Mouse (Mus musculus) midbrain, embryonic 12.5 days (tissue): ENCODE measurements at regions not wholly inside any gene's neighbourhood (a gene's known extent, or its start where the extent isn't known, plus 50 kb on each side); places are given as distances from the start of the nearest gene placed in this dataset.

Experiments
- ATAC-seq: fragments of 200-750 bp; cut with Nextera tagmentation; 2 replicates; pipeline ENCODE4 v1.8.0; 2017; ENCODE audit warnings: low read depth, moderate TSS enrichment, moderate library complexity; ENCODE audit not compliant: low FRiP score
- H3K27ac ChIP-seq: fragments of 300-500 bp; sonication (generic); replicated peaks from 2 replicates; pipeline ENCODE4 v1.5.1; 2016; ENCODE audit warnings: mild to moderate bottlenecking
- H3K27me3 ChIP-seq: fragments of 300-500 bp; sonication (generic); 2 replicates; pipeline ENCODE4 v1.6.1; 2016; ENCODE audit warnings: mild to moderate bottlenecking
- H3K36me3 ChIP-seq: fragments of 300-500 bp; sonication (generic); 2 replicates; pipeline ENCODE4 v1.6.1; 2016
- H3K4me1 ChIP-seq: fragments of 300-500 bp; sonication (generic); 2 replicates; pipeline ENCODE4 v1.6.1; 2016
- H3K4me2 ChIP-seq: fragments of 300-500 bp; sonication (generic); replicated peaks from 2 replicates; pipeline ENCODE4 v1.6.1; 2016; ENCODE audit warnings: mild to moderate bottlenecking, moderate library complexity
- H3K4me3 ChIP-seq: fragments of 300-500 bp; sonication (generic); 2 replicates; pipeline ENCODE4 v1.5.1; 2016; ENCODE audit warnings: mild to moderate bottlenecking
- H3K9ac ChIP-seq: fragments of 300-500 bp; sonication (generic); replicated peaks from 2 replicates; pipeline ENCODE4 v1.6.1; 2016; ENCODE audit warnings: mild to moderate bottlenecking, moderate library complexity
- H3K9me3 ChIP-seq: fragments of 300-500 bp; sonication (generic); 2 replicates; pipeline ENCODE4 v1.6.1; 2016; ENCODE audit warnings: mild to moderate bottlenecking
- WGBS: fragments of 180-500 bp; shearing (Covaris S2); methylation state at CpG from one replicate; pipeline ENCODE4 v1.1.7; 2016; 5-methylcytosine and 5-hydroxymethylcytosine counted together

DNA sequence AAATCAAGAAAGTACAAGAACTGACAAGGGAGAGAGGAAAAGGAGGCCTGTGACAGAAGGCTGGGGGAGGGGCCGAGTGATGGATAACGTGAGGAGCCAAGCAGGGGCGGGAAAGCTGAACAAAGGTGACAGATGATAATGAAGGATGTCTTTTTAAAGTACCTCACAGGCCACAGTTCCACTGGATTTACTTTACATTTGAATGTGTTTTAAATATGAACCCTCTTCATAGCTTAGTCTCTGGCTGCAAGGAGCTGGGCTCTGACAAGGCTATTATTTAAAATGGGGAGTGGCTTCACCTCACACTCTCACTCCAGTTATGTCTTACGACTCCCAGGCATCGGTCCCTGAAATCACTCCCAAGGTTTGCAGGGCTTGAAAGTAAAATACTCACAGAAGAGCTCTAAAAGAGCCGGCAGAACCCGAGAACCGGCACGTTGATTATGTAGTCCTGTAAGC lies 190.6 kb upstream of the Dnajc24 start:
- Histone ChIP-seq H3K4me1 (peaks cover 30% of the 10 kb centered on the region), H3K4me3 (peak overlapping the region; percentile 40), H3K27ac (peak overlapping the region; percentile 84), H3K27me3 (peaks cover 9% of the 10 kb centered on the region), H3K4me2 (peak overlapping the region; percentile 71), H3K36me3 (no peaks in the 10 kb centered on the region), H3K9ac (peak overlapping the region; percentile 35), H3K9me3 (no peaks in the 10 kb centered on the region)
- under 1% methylated on average over 9 of the region's 9 CpGs for WGBS
- ATAC-seq, result peak; percentile 38

DNA sequence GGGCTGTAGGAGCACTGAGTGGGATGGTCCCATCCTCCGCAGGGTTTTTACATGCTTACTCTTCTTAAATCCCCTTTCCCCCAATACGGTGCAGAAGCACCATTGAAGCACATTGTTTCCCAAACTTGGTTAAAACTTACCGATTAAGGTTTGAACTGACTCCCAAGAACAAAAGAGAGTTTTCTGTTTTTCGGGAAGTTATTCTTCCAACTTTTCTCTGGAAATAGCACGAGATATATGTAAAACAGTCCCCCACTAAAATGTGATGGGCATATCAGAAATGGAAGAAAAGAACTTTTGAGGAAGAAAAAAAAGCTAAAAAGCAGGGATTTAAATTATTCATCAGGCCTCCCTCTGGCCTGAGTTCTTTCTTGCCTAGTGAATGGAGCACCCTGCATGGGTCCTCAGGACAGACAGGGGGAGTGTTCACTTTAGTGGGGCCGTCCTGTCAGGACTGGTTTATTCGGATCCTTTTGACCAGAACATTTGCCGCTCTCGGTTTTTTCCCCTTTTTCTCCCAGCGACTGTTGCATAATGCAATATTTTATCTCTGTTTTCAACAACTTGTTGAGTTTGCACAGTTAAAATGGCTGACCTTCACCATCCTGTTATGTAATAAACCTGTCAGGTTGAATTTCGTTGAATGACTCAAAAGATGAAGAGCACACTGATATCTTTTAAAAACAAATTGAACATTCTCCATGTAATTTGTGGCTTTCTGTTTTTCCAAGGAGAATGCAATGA lies 187.4 kb upstream of the Dnajc24 start:
- Histone ChIP-seq H3K4me1 (peaks cover 30% of the 10 kb centered on the region), H3K27ac (peak overlapping the region; percentile 42; the same call in 1 of the 2 replicates), H3K9ac (no peak overlapping the region), H3K4me2 (peak overlapping the region; percentile 21; the same call in 1 of the 2 replicates), H3K27me3 (peaks cover 14% of the 10 kb centered on the region), H3K4me3 (no peak overlapping the region), H3K9me3 (no peaks in the 10 kb centered on the region), H3K36me3 (no peaks in the 10 kb centered on the region)
- WGBS, result 11% methylated on average over 11 of the region's 11 CpGs
- peak; percentile 84 for ATAC-seq

DNA sequence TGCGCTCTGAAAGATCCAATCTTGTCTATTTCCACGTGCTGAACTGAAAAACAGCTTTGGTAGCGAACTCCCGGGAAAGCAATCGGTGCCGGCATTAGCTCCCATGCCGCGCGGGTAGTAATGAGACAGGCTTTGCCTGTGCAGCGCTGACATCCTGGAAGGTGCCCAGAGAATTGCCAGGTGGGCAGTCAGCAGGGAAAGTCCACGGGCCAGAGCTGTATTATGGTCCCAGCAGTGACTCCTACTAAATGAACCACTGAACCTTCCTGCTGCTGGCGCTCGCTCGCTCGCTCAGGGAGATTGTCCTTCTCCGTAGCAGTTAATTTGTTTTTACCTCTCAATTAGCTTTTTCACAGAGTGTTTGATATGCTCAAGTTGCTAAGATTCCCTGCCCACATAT lies 180.3 kb upstream of the Dnajc24 start:
- Histone ChIP-seq H3K4me1 (peaks cover 8% of the 10 kb centered on the region), H3K36me3 (no peaks in the 10 kb centered on the region), H3K27me3 (peaks cover 8% of the 10 kb centered on the region; the same call in 1 of the 2 replicates), H3K9me3 (no peaks in the 10 kb centered on the region), H3K4me2 (no peak overlapping the region), H3K9ac (no peak overlapping the region), H3K27ac (no peak overlapping the region), H3K4me3 (no peak overlapping the region)
- ATAC-seq, result no peak
- WGBS, result 71% methylated on average over 16 of the region's 16 CpGs

DNA sequence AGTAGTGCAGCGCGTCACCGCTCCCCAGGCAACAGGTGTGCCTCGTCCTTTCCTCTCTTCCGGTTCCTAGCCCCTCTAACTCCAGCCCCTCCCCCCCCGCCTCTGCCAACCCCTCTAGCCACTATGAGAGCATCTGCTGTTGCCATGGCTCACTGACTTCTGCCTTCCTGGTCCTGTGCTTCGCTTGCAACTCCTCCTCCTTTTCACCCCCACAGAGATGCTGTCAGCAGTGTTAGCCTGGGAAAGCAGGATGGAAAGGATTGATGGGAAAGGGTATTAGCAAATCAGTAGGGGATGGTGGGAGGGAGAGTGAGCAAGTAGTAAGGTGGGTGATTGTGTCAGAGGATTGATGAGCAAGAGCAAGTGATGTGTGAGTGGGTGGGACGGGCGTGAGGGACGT lies 178.7 kb upstream of the Dnajc24 start:
- peak; percentile 77 for ATAC-seq
- Histone ChIP-seq H3K4me2 (peak overlapping the region; percentile 51), H3K27ac (no peak overlapping the region), H3K9ac (peak overlapping the region; percentile 28; the same call in 1 of the 2 replicates), H3K27me3 (0 out of 2 replicates have a peak, but pooled peaks cover 4% of the 10 kb centered on the region), H3K4me1 (peaks cover 8% of the 10 kb centered on the region), H3K9me3 (no peaks in the 10 kb centered on the region), H3K4me3 (peak overlapping the region; percentile 25), H3K36me3 (no peaks in the 10 kb centered on the region)
- 8% methylated on average over 9 of the region's 10 CpGs for WGBS

DNA sequence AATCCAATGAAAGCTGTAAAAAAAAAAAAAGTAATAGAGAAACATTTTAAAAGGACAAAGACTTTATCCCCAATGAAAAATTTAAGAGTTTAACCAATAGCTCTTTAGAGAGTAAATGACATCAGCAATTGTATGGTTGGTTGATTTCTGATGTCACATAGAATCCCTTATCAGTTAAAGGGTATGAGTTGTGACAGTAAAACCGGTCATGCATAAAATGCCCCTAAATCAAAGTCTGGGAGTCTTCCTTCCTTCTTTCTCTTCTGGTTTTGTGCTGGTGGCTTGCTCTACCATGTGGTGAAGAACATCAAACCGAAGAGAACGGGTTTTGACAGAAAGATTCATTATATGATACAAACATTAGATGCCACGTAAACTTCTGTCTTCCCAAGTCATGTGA lies 159.3 kb upstream of the Dnajc24 start:
- no peaks in the 10 kb centered on the region for H3K36me3 ChIP-seq
- no peak overlapping the region for H3K27ac ChIP-seq
- ATAC-seq, result no peak
- no peaks in the 10 kb centered on the region for H3K9me3 ChIP-seq
- no peak overlapping the region for H3K4me3 ChIP-seq
- no peaks in the 10 kb centered on the region for H3K27me3 ChIP-seq
- 80% methylated on average over 4 of the region's 4 CpGs for WGBS
- H3K4me2 ChIP-seq, result no peak overlapping the region
- H3K4me1 ChIP-seq, result no peaks in the 10 kb centered on the region
- H3K9ac ChIP-seq, result no peak overlapping the region

DNA sequence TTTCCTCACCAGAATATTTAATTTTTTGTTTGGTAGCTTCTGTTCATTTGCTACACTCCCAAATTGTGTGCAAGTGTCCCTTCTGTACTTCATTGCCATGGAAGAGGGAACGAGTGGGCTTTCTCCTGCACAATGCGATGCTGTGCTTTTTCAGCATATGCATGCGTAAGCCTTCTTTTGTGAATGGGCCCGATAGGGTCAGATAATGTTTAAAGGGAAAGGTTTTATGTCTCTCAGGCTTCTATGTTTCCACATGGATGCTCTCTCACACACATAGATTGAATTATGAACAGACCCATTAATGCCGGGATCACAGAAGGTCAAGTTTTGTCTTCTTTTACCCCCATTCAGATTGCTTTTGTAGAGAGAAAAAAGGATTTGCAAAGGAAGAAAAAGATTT lies 158.5 kb upstream of the Dnajc24 start:
- WGBS, result 36% methylated on average over 5 of the region's 5 CpGs
- Histone ChIP-seq H3K27me3 (no peaks in the 10 kb centered on the region), H3K4me2 (no peak overlapping the region), H3K4me3 (no peak overlapping the region), H3K9ac (no peak overlapping the region), H3K9me3 (no peaks in the 10 kb centered on the region), H3K27ac (no peak overlapping the region), H3K4me1 (no peaks in the 10 kb centered on the region), H3K36me3 (no peaks in the 10 kb centered on the region)
- ATAC-seq, result no peak

DNA sequence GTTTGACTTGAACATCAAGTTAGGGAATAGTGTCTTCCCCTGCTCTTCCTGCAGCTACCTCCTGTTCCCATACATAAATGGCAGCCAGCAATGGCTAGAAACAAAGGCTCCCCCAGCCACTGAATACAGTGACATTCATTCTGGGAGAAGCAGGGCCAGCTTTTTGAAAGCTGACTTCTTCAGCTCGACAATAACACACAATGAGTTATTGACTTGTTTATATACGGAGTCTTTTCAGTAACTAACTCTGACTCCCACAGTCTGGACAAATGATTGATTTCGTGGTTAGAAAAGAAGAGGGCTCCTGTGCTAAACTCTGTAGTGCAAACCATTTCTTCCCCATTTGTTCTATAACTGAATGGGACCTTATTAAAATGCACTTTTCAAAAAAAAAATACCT lies 146.4 kb upstream of the Dnajc24 start:
- no peak overlapping the region for H3K4me2 ChIP-seq
- ATAC-seq, result no peak
- no peaks in the 10 kb centered on the region for H3K27me3 ChIP-seq
- no peak overlapping the region for H3K27ac ChIP-seq
- H3K36me3 ChIP-seq, result no peaks in the 10 kb centered on the region
- WGBS, result 43% methylated on average over 3 of the region's 3 CpGs
- H3K4me1 ChIP-seq, result no peaks in the 10 kb centered on the region
- no peak overlapping the region for H3K4me3 ChIP-seq
- no peak overlapping the region for H3K9ac ChIP-seq
- H3K9me3 ChIP-seq, result no peaks in the 10 kb centered on the region

DNA sequence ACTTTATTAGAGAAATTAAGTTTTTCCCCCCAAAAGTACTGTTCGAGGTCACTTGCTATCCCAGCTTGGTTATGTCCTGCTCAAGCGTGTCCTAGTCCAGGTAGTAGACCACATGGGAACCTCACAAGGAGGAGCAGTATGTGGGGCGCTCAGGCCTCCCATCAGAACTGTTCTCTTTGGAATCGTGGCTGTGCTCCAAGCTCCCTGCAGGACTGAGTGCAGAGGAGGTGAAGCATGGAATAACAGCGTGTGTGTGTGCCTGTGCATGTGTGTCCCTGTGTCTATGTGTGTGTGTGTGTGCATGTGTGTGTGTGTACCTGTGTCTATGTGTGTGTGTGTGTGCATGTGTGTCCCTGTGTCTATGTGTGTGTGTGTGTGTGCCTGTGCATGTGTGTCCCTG lies 137.6 kb upstream of the Dnajc24 start:
- Histone ChIP-seq H3K4me2 (no peak overlapping the region), H3K27me3 (no peaks in the 10 kb centered on the region), H3K4me1 (no peaks in the 10 kb centered on the region), H3K9me3 (no peaks in the 10 kb centered on the region), H3K27ac (no peak overlapping the region), H3K9ac (no peak overlapping the region), H3K36me3 (no peaks in the 10 kb centered on the region), H3K4me3 (no peak overlapping the region)
- no peak for ATAC-seq
- 87% methylated on average over 5 of the region's 5 CpGs for WGBS

DNA sequence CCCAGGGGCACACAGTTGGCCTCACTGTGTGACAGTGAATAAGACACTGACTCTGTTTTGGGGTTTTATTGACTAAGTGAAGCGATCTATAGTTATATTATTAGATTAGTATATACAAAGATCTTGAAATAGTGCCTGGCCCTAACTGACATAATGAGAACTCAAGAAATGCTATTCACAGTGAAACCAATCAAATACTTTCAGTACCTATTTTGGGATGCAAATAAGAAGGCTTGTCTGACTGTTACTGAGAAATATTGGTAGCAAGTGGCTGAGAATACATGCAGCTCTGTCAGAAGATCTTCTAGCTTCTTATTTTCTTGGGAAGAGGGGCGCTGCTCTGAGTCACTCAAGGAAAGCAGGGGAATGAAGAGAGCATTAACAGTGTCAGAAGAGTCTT lies 97.7 kb upstream of the Dnajc24 start:
- Histone ChIP-seq H3K4me2 (no peak overlapping the region), H3K36me3 (no peaks in the 10 kb centered on the region), H3K27me3 (no peaks in the 10 kb centered on the region), H3K9me3 (no peaks in the 10 kb centered on the region), H3K4me1 (no peaks in the 10 kb centered on the region), H3K9ac (no peak overlapping the region), H3K27ac (no peak overlapping the region), H3K4me3 (no peak overlapping the region)
- ATAC-seq, result no peak
- WGBS, result 84% methylated on average over 2 of the region's 2 CpGs

DNA sequence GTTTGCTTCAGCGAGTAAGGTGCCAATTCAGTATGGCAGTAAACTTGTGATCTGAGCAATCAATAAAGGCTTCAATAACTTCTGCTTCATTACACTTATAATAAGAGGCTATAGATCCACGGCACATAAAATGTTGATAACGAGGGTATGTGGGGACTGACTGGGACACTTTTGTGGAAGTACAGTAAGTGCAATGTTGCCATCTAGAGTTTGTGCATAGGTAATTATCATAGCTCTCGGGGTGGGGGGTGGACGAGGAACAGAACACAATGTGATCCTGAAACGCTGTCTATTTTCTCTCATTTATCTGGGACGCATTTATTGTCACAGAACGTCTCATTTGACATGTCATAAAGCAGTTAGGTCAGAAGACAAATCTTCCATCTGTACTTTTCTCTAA lies 82.8 kb upstream of the Dnajc24 start:
- H3K36me3 ChIP-seq, result no peaks in the 10 kb centered on the region
- H3K27me3 ChIP-seq, result peaks cover 3% of the 10 kb centered on the region; the same call in 1 of the 2 replicates

DNA sequence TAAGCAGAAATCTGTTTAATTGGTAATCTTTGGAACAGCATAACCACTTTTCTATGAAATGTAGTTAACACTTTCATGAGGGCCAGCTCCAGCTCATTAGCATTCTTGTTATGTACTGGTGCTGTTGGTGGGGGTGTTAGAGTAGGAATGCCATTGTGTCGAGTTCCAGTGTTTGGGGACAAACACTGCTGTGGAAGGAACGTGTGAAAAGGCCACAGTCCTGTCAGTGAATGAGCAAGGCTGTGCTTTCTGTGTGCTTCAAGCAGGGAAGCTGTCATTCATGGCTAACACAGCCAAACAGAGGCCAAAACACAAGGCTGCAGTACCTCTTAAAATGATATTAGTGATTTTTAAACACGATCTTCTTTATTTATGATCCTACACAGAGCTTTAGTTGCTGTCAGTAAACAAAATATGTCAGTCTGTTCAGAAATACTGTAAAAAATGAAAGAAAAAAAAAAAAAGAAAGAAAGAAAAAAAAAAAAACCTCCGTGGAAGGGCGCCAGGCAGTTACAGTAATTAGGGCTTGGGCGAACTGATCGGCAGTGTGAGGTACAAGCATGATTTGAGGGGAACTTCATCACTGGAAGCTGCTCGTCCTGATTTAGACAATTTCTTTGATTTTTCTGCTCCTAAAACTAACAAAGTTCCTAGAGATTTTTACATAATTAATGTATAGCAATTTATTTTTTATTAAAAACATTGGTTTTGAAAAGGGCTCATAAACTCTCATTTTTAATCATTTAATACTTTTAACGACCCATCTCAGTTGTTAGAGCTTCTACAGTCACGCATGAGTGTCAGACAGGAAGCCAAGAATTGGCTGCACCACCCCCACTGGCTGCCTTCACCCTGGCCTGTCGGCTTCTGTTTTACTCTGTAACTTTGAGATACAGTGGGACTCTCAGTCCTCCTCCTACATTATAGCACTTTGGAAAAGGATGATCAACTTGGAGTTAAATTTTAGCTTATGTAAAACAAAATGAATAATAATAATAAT lies 80.8 kb upstream of the Dnajc24 start:
- no peak overlapping the region for H3K4me3 ChIP-seq
- no peak overlapping the region for H3K9ac ChIP-seq
- peaks cover 22% of the 10 kb centered on the region for H3K4me1 ChIP-seq
- H3K27ac ChIP-seq, result peak overlapping the region; percentile 75
- 16% methylated on average over 11 of the region's 11 CpGs for WGBS
- no peaks in the 10 kb centered on the region for H3K9me3 ChIP-seq
- H3K36me3 ChIP-seq, result no peaks in the 10 kb centered on the region
- peak overlapping the region; percentile 25; the same call in 1 of the 2 replicates for H3K4me2 ChIP-seq
- peaks cover 12% of the 10 kb centered on the region for H3K27me3 ChIP-seq
- peak; percentile 94 for ATAC-seq

More for the DNA sequence above, 82.8 kb upstream of the Dnajc24 start:
- WGBS, result 47% methylated on average over 8 of the region's 8 CpGs
- Histone ChIP-seq H3K27ac (no peak overlapping the region), H3K4me3 (no peak overlapping the region), H3K4me1 (peaks cover 9% of the 10 kb centered on the region), H3K4me2 (no peak overlapping the region), H3K9me3 (no peaks in the 10 kb centered on the region), H3K9ac (no peak overlapping the region)
- no peak for ATAC-seq

DNA sequence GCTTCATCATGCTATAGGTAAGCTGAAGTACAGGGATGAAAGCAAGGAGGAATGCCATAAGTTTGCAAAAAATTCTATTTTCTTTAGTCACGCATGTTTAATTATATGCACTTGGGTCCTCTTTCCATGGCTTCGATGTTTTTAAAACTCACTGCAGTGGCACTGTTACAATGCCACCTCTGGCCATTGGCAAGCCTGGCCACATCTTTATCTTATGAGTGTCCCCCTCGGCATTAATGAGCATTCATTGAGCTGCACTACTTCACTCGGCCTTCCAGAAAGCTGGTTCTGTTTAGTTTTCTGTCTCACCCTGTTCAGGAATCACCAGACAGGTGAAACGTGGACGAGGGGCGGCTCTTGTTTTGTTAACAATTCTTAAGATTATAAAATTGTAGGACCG lies 79.7 kb upstream of the Dnajc24 start:
- peaks cover 27% of the 10 kb centered on the region for H3K4me1 ChIP-seq
- no peak for ATAC-seq
- H3K27ac ChIP-seq, result no peak overlapping the region; the same call in 1 of the 2 replicates
- 42% methylated on average over 8 of the region's 8 CpGs for WGBS
- H3K9ac ChIP-seq, result no peak overlapping the region
- H3K4me2 ChIP-seq, result no peak overlapping the region
- H3K36me3 ChIP-seq, result no peaks in the 10 kb centered on the region
- peaks cover 12% of the 10 kb centered on the region for H3K27me3 ChIP-seq
- H3K4me3 ChIP-seq, result no peak overlapping the region
- H3K9me3 ChIP-seq, result no peaks in the 10 kb centered on the region
